Mouse (Mus musculus): ENCODE data around the gene Iqce.
"Not testable (repeated sequence)": the region's sequence is repeated elsewhere in the genome, so short reads cannot be mapped to it uniquely, and the experiment has no call there.

Iqce gene

GRCm38 (mm10) chr5:140704378-140705251, 2.4 kb upstream of the Iqce start, which contains the start of gene Brat1:
TSS of gene Brat1 (plus strand) at chr5:140705011.
- peak; percentile 100 for DNase-seq (ENCODE audit: low spot score)

- no peak for DNase-seq (ENCODE audit: low spot score)
Measured at GRCm38 (mm10) chr5:140703480-140704377, 1.6 kb upstream of the Iqce start.

GRCm38 (mm10) chr5:140702618-140703175, 519 bp upstream of the Iqce start:
- DNase-seq (ENCODE audit: low spot score): no peak

GRCm38 (mm10) chr5:140701661-140702060, 517 bp downstream of the Iqce start:
- DNase-seq (ENCODE audit: low spot score): no peak

- DNase-seq (ENCODE audit: low spot score): no peak
Measured at GRCm38 (mm10) chr5:140699776-140700175, 2.4 kb downstream of the Iqce start.

GRCm38 (mm10) chr5:140695987-140696386, 6.2 kb downstream of the Iqce start:
- no peak for DNase-seq (ENCODE audit: low spot score)

GRCm38 (mm10) chr5:140688434-140688833, 13.7 kb downstream of the Iqce start:
- DNase-seq (ENCODE audit: low spot score): no peak

- DNase-seq (ENCODE audit: low spot score): peak; percentile 34
Measured at GRCm38 (mm10) chr5:140684343-140685148, 17.6 kb downstream of the Iqce start.

- no peak for DNase-seq (ENCODE audit: low spot score)
Measured at GRCm38 (mm10) chr5:140682113-140682512, 20.1 kb downstream of the Iqce start.

GRCm38 (mm10) chr5:140680950-140681349, 21.2 kb downstream of the Iqce start:
- DNase-seq (ENCODE audit: low spot score): no peak

GRCm38 (mm10) chr5:140680051-140680450, 22.1 kb downstream of the Iqce start:
- DNase-seq (ENCODE audit: low spot score): no peak

GRCm38 (mm10) chr5:140677137-140677536, 25.0 kb downstream of the Iqce start:
- DNase-seq (ENCODE audit: low spot score): no peak

- no peak for DNase-seq (ENCODE audit: low spot score)
Measured at GRCm38 (mm10) chr5:140675640-140676039, 26.5 kb downstream of the Iqce start.

- no peak for DNase-seq (ENCODE audit: low spot score)
Measured at GRCm38 (mm10) chr5:140675079-140675478, 27.1 kb downstream of the Iqce start.

GRCm38 (mm10) chr5:140674036-140674435, 28.1 kb downstream of the Iqce start:
- DNase-seq (ENCODE audit: low spot score): no peak

GRCm38 (mm10) chr5:140672603-140673002, 29.6 kb downstream of the Iqce start:
- not testable (repeated sequence) for DNase-seq (ENCODE audit: low spot score)

GRCm38 (mm10) chr5:140672115-140672514, 30.1 kb downstream of the Iqce start:
- no peak for DNase-seq (ENCODE audit: low spot score)

- DNase-seq (ENCODE audit: low spot score): peak; percentile 69
Measured at GRCm38 (mm10) chr5:140663621-140664180, 38.5 kb downstream of the Iqce start.

GRCm38 (mm10) chr5:140662741-140663592, 39.2 kb downstream of the Iqce start:
- DNase-seq (ENCODE audit: low spot score): peak; percentile 48
